Mouse (Mus musculus) limb, embryonic 12.5 days (tissue): ENCODE results near the gene Fhl5. TPM values are rescaled to one million over a fixed set of nuclear protein-coding genes. Genes with fewer than 3 reads are reported as not detected.

ENCODE experiments used
- ATAC-seq: fragments of 200-750 bp; cut with Nextera tagmentation; 2 replicates; pipeline ENCODE4 v1.8.0; 2017; ENCODE audit warnings: low read depth, moderate TSS enrichment; ENCODE audit not compliant: insufficient number of reproducible peaks, insufficient read depth, low FRiP score, low TSS enrichment
- H3K27ac ChIP-seq: fragments of 300-500 bp; sonication (generic); 2 replicates; pipeline ENCODE4 v1.5.1; 2016; ENCODE audit warnings: mild to moderate bottlenecking, moderate library complexity
- H3K27me3 ChIP-seq: fragments of 300-500 bp; sonication (generic); 2 replicates; pipeline ENCODE4 v1.6.1; 2016; ENCODE audit warnings: mild to moderate bottlenecking, moderate library complexity
- H3K36me3 ChIP-seq: fragments of 300-500 bp; sonication (generic); 2 replicates; pipeline ENCODE4 v1.6.1; 2016; ENCODE audit warnings: mild to moderate bottlenecking, moderate library complexity
- H3K4me1 ChIP-seq: fragments of 300-500 bp; sonication (generic); replicated peaks from 2 replicates; pipeline ENCODE4 v1.6.1; 2016
- H3K4me2 ChIP-seq: fragments of 300-500 bp; sonication (generic); 2 replicates; pipeline ENCODE4 v1.6.1; 2016; ENCODE audit warnings: mild to moderate bottlenecking, moderate library complexity
- H3K4me3 ChIP-seq: fragments of 300-500 bp; sonication (generic); replicated peaks from 2 replicates; pipeline ENCODE4 v1.5.1; 2016; ENCODE audit warnings: mild to moderate bottlenecking
- H3K9ac ChIP-seq: fragments of 300-500 bp; sonication (generic); replicated peaks from 2 replicates; pipeline ENCODE4 v1.6.1; 2016; ENCODE audit warnings: mild to moderate bottlenecking, moderate library complexity
- H3K9me3 ChIP-seq: fragments of 300-500 bp; sonication (generic); 2 replicates; pipeline ENCODE4 v1.6.1; 2016; ENCODE audit warnings: mild to moderate bottlenecking, moderate library complexity
- WGBS: fragments of 180-500 bp; shearing (Covaris S2); methylation state at CpG from one replicate; pipeline ENCODE4 v1.1.7; 2016; 5-methylcytosine and 5-hydroxymethylcytosine counted together
- polyA plus RNA-seq: library from polyadenylated mRNA; unstranded; fragments of >200 nt; fragmentation: Nextera tagmentation; extraction: Ambion mirVana; gene quantifications from 2 replicates; pipeline ENCODE4 v1.2.1, GENCODE M21; 2016

The Fhl5 gene
- polyA plus RNA-seq, 1 experiment from 2014 or later: not detected

- H3K4me1 ChIP-seq: no peaks in the 10 kb centered on the region
- H3K27ac ChIP-seq: no peak overlapping the region
- H3K27me3 ChIP-seq: no peaks in the 10 kb centered on the region
- H3K4me3 ChIP-seq: no peak overlapping the region
- 28% methylated on average over 1 of the region's 1 CpGs for WGBS
- no peaks in the 10 kb centered on the region for H3K36me3 ChIP-seq
- H3K9ac ChIP-seq: no peak overlapping the region
- H3K4me2 ChIP-seq: no peak overlapping the region
- no peak for ATAC-seq
- H3K9me3 ChIP-seq: no peaks in the 10 kb centered on the region
These were observed 15.1 kb downstream of the Fhl5 start for GRCm38 (mm10) chr4:25227527-25227926.

DNA sequence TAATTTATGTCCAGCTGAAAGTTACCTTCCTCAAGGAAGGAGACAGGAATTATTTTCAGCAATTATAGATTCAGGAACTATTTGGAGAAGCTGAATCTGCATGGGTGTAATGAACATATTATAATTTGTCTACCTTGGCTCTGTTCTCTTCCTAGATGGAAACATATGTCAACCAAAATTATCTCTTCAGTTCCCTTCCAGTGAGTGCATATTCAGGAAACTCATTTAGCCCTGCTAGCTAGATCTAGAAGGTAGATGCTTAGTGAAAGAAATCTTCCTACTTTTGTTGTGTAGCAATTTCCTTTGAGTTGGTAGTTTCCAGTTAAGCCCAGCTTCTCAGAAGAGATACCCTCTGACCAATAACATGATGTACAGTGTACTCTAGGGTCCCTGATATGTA is 20.7 kb downstream of the Fhl5 start:
- ATAC-seq: no peak
- Histone ChIP-seq H3K27me3 (no peaks in the 10 kb centered on the region), H3K4me1 (no peaks in the 10 kb centered on the region), H3K9ac (no peak overlapping the region), H3K36me3 (no peaks in the 10 kb centered on the region), H3K9me3 (no peaks in the 10 kb centered on the region), H3K4me2 (no peak overlapping the region), H3K27ac (no peak overlapping the region), H3K4me3 (no peak overlapping the region)

DNA sequence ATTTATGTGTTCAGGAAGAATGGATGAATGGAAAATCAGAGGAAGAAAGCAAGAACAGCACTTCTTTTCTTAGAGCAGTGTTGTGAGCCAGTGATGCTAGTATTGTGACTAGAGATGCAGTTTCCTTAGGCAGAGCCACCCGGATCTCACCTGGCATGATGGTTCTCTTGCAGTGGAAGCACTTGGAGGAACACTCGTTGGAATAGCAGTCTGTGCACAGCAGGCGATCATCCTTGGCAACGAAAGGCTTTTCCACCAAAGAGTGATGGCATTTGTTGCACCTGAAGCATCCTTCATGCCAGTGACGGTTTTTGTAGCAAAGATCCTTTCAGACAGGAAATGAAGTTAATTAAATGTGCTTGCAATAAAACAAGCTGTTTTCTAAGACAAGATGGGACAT is 29.2 kb downstream of the Fhl5 start:
- no peak overlapping the region for H3K4me2 ChIP-seq
- no peak overlapping the region for H3K4me3 ChIP-seq
- H3K9me3 ChIP-seq: no peaks in the 10 kb centered on the region
- H3K36me3 ChIP-seq: no peaks in the 10 kb centered on the region
- H3K27me3 ChIP-seq: no peaks in the 10 kb centered on the region
- no peaks in the 10 kb centered on the region for H3K4me1 ChIP-seq
- no peak for ATAC-seq
- no peak overlapping the region for H3K27ac ChIP-seq
- H3K9ac ChIP-seq: no peak overlapping the region
- WGBS: 47% methylated on average over 5 of the region's 5 CpGs

- no peaks in the 10 kb centered on the region for H3K4me1 ChIP-seq
- 86% methylated on average over 4 of the region's 4 CpGs for WGBS
- no peak overlapping the region for H3K27ac ChIP-seq
- H3K9ac ChIP-seq: no peak overlapping the region
- no peak overlapping the region for H3K4me2 ChIP-seq
- no peak for ATAC-seq
- no peaks in the 10 kb centered on the region for H3K36me3 ChIP-seq
- H3K4me3 ChIP-seq: no peak overlapping the region
- no peaks in the 10 kb centered on the region for H3K9me3 ChIP-seq
- H3K27me3 ChIP-seq: no peaks in the 10 kb centered on the region
These were observed 36.5 kb downstream of the Fhl5 start for GRCm38 (mm10) chr4:25206166-25206565.

GRCm38 (mm10) chr4:25197310-25197709 is 45.4 kb downstream of the Fhl5 start:
- ATAC-seq: no peak

DNA sequence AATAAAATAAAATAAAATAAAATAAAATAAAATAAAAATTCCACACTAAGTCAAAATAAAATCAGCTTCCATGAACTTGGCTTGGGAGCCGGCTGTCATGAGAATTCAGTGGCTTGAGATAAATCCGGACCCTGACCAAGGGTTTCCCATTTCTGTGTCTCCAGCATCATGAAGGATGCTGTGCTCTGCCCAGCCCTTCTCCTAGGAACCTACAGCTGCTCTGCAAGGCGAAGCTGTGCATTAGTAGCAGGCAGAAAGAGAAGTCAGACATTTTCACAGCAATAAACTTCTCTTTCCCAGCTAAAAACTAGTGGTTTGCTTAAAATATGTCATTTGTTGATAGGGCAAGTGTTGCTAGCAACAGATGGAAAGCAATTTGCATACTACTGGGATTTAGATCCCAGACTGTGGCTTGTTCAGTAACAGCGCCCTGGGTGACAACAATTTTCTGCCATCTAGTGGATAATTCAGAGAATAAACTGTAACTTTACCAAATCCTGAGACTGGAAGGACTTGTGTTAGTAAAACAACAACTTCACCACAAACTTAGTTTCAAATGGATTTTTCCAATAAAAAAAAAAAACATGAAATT is 63.0 kb downstream of the Fhl5 start:
- Histone ChIP-seq H3K9ac (no peak overlapping the region), H3K4me2 (no peak overlapping the region), H3K4me3 (no peak overlapping the region), H3K27ac (no peak overlapping the region), H3K27me3 (no peaks in the 10 kb centered on the region), H3K9me3 (no peaks in the 10 kb centered on the region), H3K4me1 (no peaks in the 10 kb centered on the region), H3K36me3 (no peaks in the 10 kb centered on the region)
- no peak for ATAC-seq
- WGBS: 67% methylated on average over 4 of the region's 4 CpGs

More at GRCm38 (mm10) chr4:25197310-25197709, 45.4 kb downstream of the Fhl5 start:
- no peak overlapping the region for H3K4me2 ChIP-seq
- no peak overlapping the region for H3K27ac ChIP-seq
- no peak overlapping the region for H3K9ac ChIP-seq
- H3K4me3 ChIP-seq: no peak overlapping the region
- H3K27me3 ChIP-seq: no peaks in the 10 kb centered on the region
- WGBS: 80% methylated on average over 1 of the region's 1 CpGs
- no peaks in the 10 kb centered on the region for H3K4me1 ChIP-seq
- H3K36me3 ChIP-seq: no peaks in the 10 kb centered on the region
- no peaks in the 10 kb centered on the region for H3K9me3 ChIP-seq

Other genes with a start within 250 kb of the Fhl5 start
- gene Ufl1, start 38.9 kb upstream of the Fhl5 start, polyA plus RNA-seq: 31.5 and 40.4 TPM in 2 replicates